Mouse (Mus musculus): ENCODE data around the gene Hs3st2. TPM values are rescaled to one million over a fixed set of nuclear protein-coding genes. Genes with fewer than 3 reads are reported as not detected.
A peak's percentile ranks its signal among the peaks of the same experiment; 100 is the strongest.

The Hs3st2 gene
- polyA plus RNA-seq, 1 experiment from 2014 or later = 0.10 TPM

- H3K9ac ChIP-seq (ENCODE audit: low read length) = no peak overlapping the region
- WGBS = 77% methylated on average over 4 of the region's 4 CpGs
Measured at GRCm38 (mm10) chr7:121446281-121446680, 54.6 kb downstream of the Hs3st2 start.

GRCm38 (mm10) chr7:121450951-121451843 is 59.5 kb downstream of the Hs3st2 start:
- Histone ChIP-seq H3K27ac (ENCODE audit: low read length) (no peak overlapping the region), H3K4me2 (ENCODE audit: low read depth, low read length) (no peak overlapping the region)
- 52% methylated on average over 13 of the region's 13 CpGs for WGBS

More at GRCm38 (mm10) chr7:121446281-121446680, 54.6 kb downstream of the Hs3st2 start:
- H3K9me3 ChIP-seq (ENCODE audit: control insufficient read depth, low read length) = no peaks in the 10 kb centered on the region
- H3K27me3 ChIP-seq (ENCODE audit: control insufficient read depth, insufficient read depth, low read depth, low read length) = no peaks in the 10 kb centered on the region
- no peak overlapping the region for H3K27ac ChIP-seq (ENCODE audit: low read length)
- no peak overlapping the region for H3K4me2 ChIP-seq (ENCODE audit: low read depth, low read length)
- no peak overlapping the region for H3K4me3 ChIP-seq (ENCODE audit: low read length)
- H3K36me3 ChIP-seq (ENCODE audit: control insufficient read depth, insufficient read depth, low read length) = no peaks in the 10 kb centered on the region
- no peak for ATAC-seq (ENCODE audit: low read depth)
- no peaks in the 10 kb centered on the region for H3K4me1 ChIP-seq (replicated peaks; ENCODE audit: control insufficient read depth, insufficient read depth, low read length)

GRCm38 (mm10) chr7:121456716-121457115 is 65.1 kb downstream of the Hs3st2 start:
- no peaks in the 10 kb centered on the region for H3K9me3 ChIP-seq (ENCODE audit: control insufficient read depth, low read length)
- no peak overlapping the region for H3K27ac ChIP-seq (ENCODE audit: low read length)
- H3K9ac ChIP-seq (ENCODE audit: low read length) = no peak overlapping the region
- no peaks in the 10 kb centered on the region for H3K27me3 ChIP-seq (ENCODE audit: control insufficient read depth, insufficient read depth, low read depth, low read length)
- no peaks in the 10 kb centered on the region for H3K4me1 ChIP-seq (replicated peaks; ENCODE audit: control insufficient read depth, insufficient read depth, low read length)
- ATAC-seq (ENCODE audit: low read depth) = no peak
- H3K4me2 ChIP-seq (ENCODE audit: low read depth, low read length) = no peak overlapping the region
- H3K36me3 ChIP-seq (ENCODE audit: control insufficient read depth, insufficient read depth, low read length) = no peaks in the 10 kb centered on the region
- 75% methylated on average over 1 of the region's 1 CpGs for WGBS
- no peak overlapping the region for H3K4me3 ChIP-seq (ENCODE audit: low read length)

More at GRCm38 (mm10) chr7:121450951-121451843, 59.5 kb downstream of the Hs3st2 start:
- H3K27me3 ChIP-seq (ENCODE audit: control insufficient read depth, insufficient read depth, low read depth, low read length) = no peaks in the 10 kb centered on the region
- H3K4me1 ChIP-seq (replicated peaks; ENCODE audit: control insufficient read depth, insufficient read depth, low read length) = no peaks in the 10 kb centered on the region
- no peak overlapping the region for H3K4me3 ChIP-seq (ENCODE audit: low read length)
- no peak overlapping the region for H3K9ac ChIP-seq (ENCODE audit: low read length)
- H3K9me3 ChIP-seq (ENCODE audit: control insufficient read depth, low read length) = no peaks in the 10 kb centered on the region
- no peak for ATAC-seq (ENCODE audit: low read depth)
- H3K36me3 ChIP-seq (ENCODE audit: control insufficient read depth, insufficient read depth, low read length) = no peaks in the 10 kb centered on the region

GRCm38 (mm10) chr7:121458075-121458474 is 66.4 kb downstream of the Hs3st2 start:
- 34% methylated on average over 3 of the region's 3 CpGs for WGBS

GRCm38 (mm10) chr7:121460626-121461025 is 69.0 kb downstream of the Hs3st2 start:
- no peaks in the 10 kb centered on the region for H3K4me1 ChIP-seq (replicated peaks; ENCODE audit: control insufficient read depth, insufficient read depth, low read length)
- no peak overlapping the region for H3K4me3 ChIP-seq (ENCODE audit: low read length)
- no peaks in the 10 kb centered on the region for H3K9me3 ChIP-seq (ENCODE audit: control insufficient read depth, low read length)
- no peak overlapping the region for H3K27ac ChIP-seq (ENCODE audit: low read length)
- H3K27me3 ChIP-seq (ENCODE audit: control insufficient read depth, insufficient read depth, low read depth, low read length) = no peaks in the 10 kb centered on the region
- no peaks in the 10 kb centered on the region for H3K36me3 ChIP-seq (ENCODE audit: control insufficient read depth, insufficient read depth, low read length)
- no peak for ATAC-seq (ENCODE audit: low read depth)
- WGBS = 78% methylated on average over 6 of the region's 6 CpGs
- H3K4me2 ChIP-seq (ENCODE audit: low read depth, low read length) = no peak overlapping the region
- H3K9ac ChIP-seq (ENCODE audit: low read length) = no peak overlapping the region

More at GRCm38 (mm10) chr7:121458075-121458474, 66.4 kb downstream of the Hs3st2 start:
- Histone ChIP-seq H3K9me3 (ENCODE audit: control insufficient read depth, low read length) (no peaks in the 10 kb centered on the region), H3K27me3 (ENCODE audit: control insufficient read depth, insufficient read depth, low read depth, low read length) (no peaks in the 10 kb centered on the region), H3K4me3 (ENCODE audit: low read length) (no peak overlapping the region), H3K4me2 (ENCODE audit: low read depth, low read length) (no peak overlapping the region), H3K9ac (ENCODE audit: low read length) (no peak overlapping the region), H3K36me3 (ENCODE audit: control insufficient read depth, insufficient read depth, low read length) (no peaks in the 10 kb centered on the region), H3K4me1 (replicated peaks; ENCODE audit: control insufficient read depth, insufficient read depth, low read length) (no peaks in the 10 kb centered on the region), H3K27ac (ENCODE audit: low read length) (no peak overlapping the region)
- ATAC-seq (ENCODE audit: low read depth) = no peak

GRCm38 (mm10) chr7:121464441-121464840 is 72.8 kb downstream of the Hs3st2 start:
- H3K4me3 ChIP-seq (ENCODE audit: low read length) = no peak overlapping the region
- no peak for ATAC-seq (ENCODE audit: low read depth)
- no peaks in the 10 kb centered on the region; the same call in 1 of the 2 replicates for H3K4me1 ChIP-seq (replicated peaks; ENCODE audit: control insufficient read depth, insufficient read depth, low read length)
- 78% methylated on average over 5 of the region's 5 CpGs for WGBS
- H3K9ac ChIP-seq (ENCODE audit: low read length) = no peak overlapping the region
- no peaks in the 10 kb centered on the region for H3K9me3 ChIP-seq (ENCODE audit: control insufficient read depth, low read length)
- H3K36me3 ChIP-seq (ENCODE audit: control insufficient read depth, insufficient read depth, low read length) = no peaks in the 10 kb centered on the region
- no peaks in the 10 kb centered on the region for H3K27me3 ChIP-seq (ENCODE audit: control insufficient read depth, insufficient read depth, low read depth, low read length)
- H3K27ac ChIP-seq (ENCODE audit: low read length) = no peak overlapping the region
- no peak overlapping the region for H3K4me2 ChIP-seq (ENCODE audit: low read depth, low read length)

GRCm38 (mm10) chr7:121465111-121465510 is 73.5 kb downstream of the Hs3st2 start:
- WGBS = 84% methylated on average over 1 of the region's 1 CpGs
- no peak for ATAC-seq (ENCODE audit: low read depth)
- Histone ChIP-seq H3K9ac (ENCODE audit: low read length) (no peak overlapping the region), H3K9me3 (ENCODE audit: control insufficient read depth, low read length) (no peaks in the 10 kb centered on the region), H3K27ac (ENCODE audit: low read length) (no peak overlapping the region), H3K4me3 (ENCODE audit: low read length) (no peak overlapping the region), H3K4me1 (replicated peaks; ENCODE audit: control insufficient read depth, insufficient read depth, low read length) (no peaks in the 10 kb centered on the region; the same call in 1 of the 2 replicates), H3K4me2 (ENCODE audit: low read depth, low read length) (no peak overlapping the region), H3K36me3 (ENCODE audit: control insufficient read depth, insufficient read depth, low read length) (no peaks in the 10 kb centered on the region), H3K27me3 (ENCODE audit: control insufficient read depth, insufficient read depth, low read depth, low read length) (no peaks in the 10 kb centered on the region)

- no peak overlapping the region for H3K4me3 ChIP-seq (ENCODE audit: low read length)
- no peak overlapping the region for H3K27ac ChIP-seq (ENCODE audit: low read length)
- 66% methylated on average over 5 of the region's 5 CpGs for WGBS
Measured at GRCm38 (mm10) chr7:121466331-121466730, 74.7 kb downstream of the Hs3st2 start.

GRCm38 (mm10) chr7:121469435-121469834 is 77.8 kb downstream of the Hs3st2 start:
- H3K4me1 ChIP-seq (replicated peaks; ENCODE audit: control insufficient read depth, insufficient read depth, low read length) = no peaks in the 10 kb centered on the region; the same call in 1 of the 2 replicates
- WGBS = 18% methylated on average over 3 of the region's 3 CpGs
- no peaks in the 10 kb centered on the region for H3K27me3 ChIP-seq (ENCODE audit: control insufficient read depth, insufficient read depth, low read depth, low read length)
- peak; percentile 78 for ATAC-seq (ENCODE audit: low read depth)
- no peak overlapping the region for H3K27ac ChIP-seq (ENCODE audit: low read length)
- H3K9me3 ChIP-seq (ENCODE audit: control insufficient read depth, low read length) = no peaks in the 10 kb centered on the region
- no peak overlapping the region for H3K9ac ChIP-seq (ENCODE audit: low read length)
- H3K4me3 ChIP-seq (ENCODE audit: low read length) = no peak overlapping the region
- H3K4me2 ChIP-seq (ENCODE audit: low read depth, low read length) = no peak overlapping the region
- no peaks in the 10 kb centered on the region for H3K36me3 ChIP-seq (ENCODE audit: control insufficient read depth, insufficient read depth, low read length)

More at GRCm38 (mm10) chr7:121466331-121466730, 74.7 kb downstream of the Hs3st2 start:
- no peak overlapping the region for H3K4me2 ChIP-seq (ENCODE audit: low read depth, low read length)
- no peak overlapping the region for H3K9ac ChIP-seq (ENCODE audit: low read length)
- no peaks in the 10 kb centered on the region for H3K27me3 ChIP-seq (ENCODE audit: control insufficient read depth, insufficient read depth, low read depth, low read length)
- no peak for ATAC-seq (ENCODE audit: low read depth)
- no peaks in the 10 kb centered on the region for H3K9me3 ChIP-seq (ENCODE audit: control insufficient read depth, low read length)
- no peaks in the 10 kb centered on the region; the same call in 1 of the 2 replicates for H3K4me1 ChIP-seq (replicated peaks; ENCODE audit: control insufficient read depth, insufficient read depth, low read length)
- H3K36me3 ChIP-seq (ENCODE audit: control insufficient read depth, insufficient read depth, low read length) = no peaks in the 10 kb centered on the region

Measured in lung, embryonic 16.5 days (tissue).